Comparison of ENCODE assay signal across 12 mouse cellular contexts in the genomic region with DNA sequence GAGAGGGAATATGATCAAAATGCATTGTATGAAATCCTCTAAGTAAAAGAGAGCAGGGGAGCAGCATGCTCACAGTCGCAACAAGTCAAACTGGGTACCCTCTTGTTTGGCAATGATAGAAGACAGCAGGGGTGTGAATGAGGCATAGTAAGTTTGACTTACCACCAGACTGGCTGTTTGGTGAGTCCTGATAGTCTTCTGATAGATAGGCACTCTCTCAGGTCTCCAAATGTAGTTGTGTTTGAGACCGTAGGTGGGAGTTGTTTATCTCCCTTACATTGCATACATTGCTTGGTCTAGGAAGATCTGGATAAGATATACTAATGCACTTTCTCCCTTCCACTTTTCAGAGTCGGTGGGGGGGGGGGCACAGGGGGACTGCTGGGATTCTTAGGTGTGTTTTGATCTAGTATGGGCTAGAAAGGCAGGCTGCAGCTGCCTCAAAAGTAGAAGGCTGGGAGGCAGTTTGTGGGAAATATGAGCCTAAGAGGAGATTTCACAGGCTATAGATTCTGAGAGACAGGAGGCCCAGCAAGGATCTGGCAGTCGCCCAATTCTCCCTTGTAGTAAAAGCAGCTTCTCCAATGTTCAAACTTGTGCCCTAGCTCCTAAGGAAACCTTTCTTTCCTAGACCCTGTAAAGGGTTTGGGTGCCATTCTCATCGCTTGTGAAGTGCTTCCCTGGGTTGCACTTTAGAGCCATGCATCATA. TPM values are rescaled to one million over a fixed set of nuclear protein-coding genes. Genes with fewer than 3 reads are reported as not detected.
DNase-seq lines count a peak whose midpoint lies in the region; ATAC-seq and TF ChIP-seq lines count a peak whose summit lies in the region.
"Had no signal": no experiment of that assay in that cellular context is flagged by ENCODE, and none has a peak within 500 bp of the region (broad histone marks: within the 10 kb centered on the region; RNA-seq: fewer than 3 reads in every experiment).

No protein-coding gene starts in this region.

- H3K9me3 ChIP-seq in kidney, postnatal 0 days (replicated peaks; ENCODE audit: low read length): no peaks in the 10 kb centered on the region
- no peaks in the 10 kb centered on the region for H3K9me3 ChIP-seq in limb, embryonic 13.5 days
- no peaks in the 10 kb centered on the region for H3K9me3 ChIP-seq in hindbrain, embryonic 14.5 days (ENCODE audit: control insufficient read depth, low read length)
- H3K9me3 ChIP-seq: hindbrain, embryonic 10.5 days had no signal

- no peaks in the 10 kb centered on the region for H3K27me3 ChIP-seq in kidney, postnatal 0 days (ENCODE audit: insufficient read depth, low read length)
- no peaks in the 10 kb centered on the region for H3K27me3 ChIP-seq in limb, embryonic 13.5 days
- no peaks in the 10 kb centered on the region for H3K27me3 ChIP-seq in hindbrain, embryonic 14.5 days (ENCODE audit: control insufficient read depth, insufficient read depth, low read length)

- no peak overlapping the region for H3K4me2 ChIP-seq in kidney, postnatal 0 days (ENCODE audit: low read length)
- H3K4me2 ChIP-seq in limb, embryonic 13.5 days (replicated peaks): no peak overlapping the region
- no peak overlapping the region for H3K4me2 ChIP-seq in hindbrain, embryonic 14.5 days (replicated peaks)

- no peak overlapping the region for H3K9ac ChIP-seq in kidney, postnatal 0 days (ENCODE audit: low read depth, low read length)
- no peak overlapping the region for H3K9ac ChIP-seq in limb, embryonic 13.5 days
- H3K9ac ChIP-seq in hindbrain, embryonic 14.5 days: no peak overlapping the region

- TF ChIP-seq CTCF in kidney, postnatal 0 days (IDR thresholded peaks at IDR 0.05; ENCODE audit: low read depth): no peak

- no peak overlapping the region for H3K4me3 ChIP-seq in kidney, postnatal 0 days (replicated peaks; ENCODE audit: low read depth, low read length)
- H3K4me3 ChIP-seq in limb, embryonic 13.5 days: no peak overlapping the region
- no peak overlapping the region for H3K4me3 ChIP-seq in hindbrain, embryonic 14.5 days (replicated peaks; ENCODE audit: low read length)
- H3K4me3 ChIP-seq: hindbrain, embryonic 10.5 days had no signal

- no peak overlapping the region for H3K27ac ChIP-seq in kidney, postnatal 0 days
- H3K27ac ChIP-seq in limb, embryonic 13.5 days: peak overlapping the region; percentile 39; the same call in 1 of the 2 replicates
- no peak overlapping the region for H3K27ac ChIP-seq in hindbrain, embryonic 14.5 days
- H3K27ac ChIP-seq: hindbrain, embryonic 10.5 days had no signal

- no peaks in the 10 kb centered on the region for H3K36me3 ChIP-seq in kidney, postnatal 0 days (ENCODE audit: insufficient read depth, low read length)
- no peaks in the 10 kb centered on the region for H3K36me3 ChIP-seq in limb, embryonic 13.5 days
- H3K36me3 ChIP-seq in hindbrain, embryonic 14.5 days (replicated peaks; ENCODE audit: control insufficient read depth, insufficient read depth): no peaks in the 10 kb centered on the region
- H3K36me3 ChIP-seq: hindbrain, embryonic 10.5 days had no signal

- WGBS in kidney, postnatal 0 days: 46% methylated on average over 5 of the region's 5 CpGs
- 55% methylated on average over 5 of the region's 5 CpGs for WGBS in limb, embryonic 13.5 days
- WGBS in hindbrain, embryonic 14.5 days: 70% methylated on average over 5 of the region's 5 CpGs

- no peaks in the 10 kb centered on the region for H3K4me1 ChIP-seq in kidney, postnatal 0 days (replicated peaks; ENCODE audit: insufficient read depth, low read length)
- H3K4me1 ChIP-seq in limb, embryonic 13.5 days: no peaks in the 10 kb centered on the region
- no peaks in the 10 kb centered on the region for H3K4me1 ChIP-seq in hindbrain, embryonic 14.5 days (replicated peaks; ENCODE audit: control insufficient read depth, insufficient read depth, low read length)
- H3K4me1 ChIP-seq: hindbrain, embryonic 10.5 days had no signal

- no peak for ATAC-seq in kidney, postnatal 0 days (replicated peaks; ENCODE audit: low FRiP score, low read depth)
- peak; percentile 64; the same call in 1 of the 2 replicates for ATAC-seq in limb, embryonic 13.5 days (ENCODE audit: low FRiP score, low read depth)
- ATAC-seq in megakaryocyte-erythroid progenitor cell, adult 5-6 weeks (replicated peaks; ENCODE audit: low FRiP score, low TSS enrichment, poor library complexity, severe bottlenecking): peak; percentile 87
- ATAC-seq in hindbrain, embryonic 14.5 days (ENCODE audit: low FRiP score): no peak

- DNase-seq in kidney, postnatal 0 days (ENCODE audit: low spot score): peak; percentile 51
- DNase-seq in kidney, adult 8-10 months: no peak
- DNase-seq in testis, postnatal 10 days (ENCODE audit: low spot score): peak; percentile 44
- no peak for DNase-seq in testis, postnatal 14 days (ENCODE audit: low spot score)
- no peak for DNase-seq in yolk sac, embryonic 10.5 days (ENCODE audit: low spot score)
- no peak for DNase-seq in hindbrain, embryonic 14.5 days (ENCODE audit: low spot score)
- DNase-seq: cerebellum, postnatal 25 days; lung, postnatal 14 days; spleen, adult 18-20 months had no signal

RNA-seq across cellular contexts. Expression of a gene that starts 7.0 kb away (rescaled TPM):
- polyA plus RNA-seq in kidney, postnatal 0 days (2015; fragmentation: Nextera tagmentation; extraction: Ambion mirVana): 92.6 and 97.2 TPM in 2 replicates
- polyA plus RNA-seq in limb, embryonic 13.5 days (2015; fragmentation: Nextera tagmentation; extraction: Ambion mirVana): 102 and 108 TPM in 2 replicates
- 78.4 and 79.6 TPM in 2 replicates for total RNA-seq in megakaryocyte-erythroid progenitor cell, adult 5-6 weeks (2014; fragmentation: Nextera tagmentation)
- 32.9 and 44.9 TPM in 2 replicates for total RNA-seq in megakaryocyte-erythroid progenitor cell, adult 5-6 weeks (2017)
- polyA plus RNA-seq in hindbrain, embryonic 14.5 days (2014; fragmentation: Nextera tagmentation; extraction: Ambion mirVana): 181 and 204 TPM in 2 replicates

RNA-seq across cellular contexts. Expression of a gene that starts 17.3 kb away (rescaled TPM):
- polyA plus RNA-seq in kidney, postnatal 0 days (2015; fragmentation: Nextera tagmentation; extraction: Ambion mirVana): 25.3 and 25.5 TPM in 2 replicates
- polyA plus RNA-seq in limb, embryonic 13.5 days (2015; fragmentation: Nextera tagmentation; extraction: Ambion mirVana): 32.0 and 36.3 TPM in 2 replicates
- 33.4 and 37.3 TPM in 2 replicates for total RNA-seq in megakaryocyte-erythroid progenitor cell, adult 5-6 weeks (2014; fragmentation: Nextera tagmentation)
- total RNA-seq in megakaryocyte-erythroid progenitor cell, adult 5-6 weeks (2017): 72.7 and 79.1 TPM in 2 replicates
- polyA plus RNA-seq in hindbrain, embryonic 14.5 days (2014; fragmentation: Nextera tagmentation; extraction: Ambion mirVana): 25.1 and 25.4 TPM in 2 replicates

RNA-seq across cellular contexts. Expression of a gene that starts 41.6 kb away (rescaled TPM):
- 53.7 and 57.0 TPM in 2 replicates for polyA plus RNA-seq in kidney, postnatal 0 days (2015; fragmentation: Nextera tagmentation; extraction: Ambion mirVana)
- polyA plus RNA-seq in limb, embryonic 13.5 days (2015; fragmentation: Nextera tagmentation; extraction: Ambion mirVana): 26.8 and 27.3 TPM in 2 replicates
- total RNA-seq in megakaryocyte-erythroid progenitor cell, adult 5-6 weeks (2014; fragmentation: Nextera tagmentation): 6.7 and 15.0 TPM in 2 replicates
- total RNA-seq in megakaryocyte-erythroid progenitor cell, adult 5-6 weeks (2017): 26.8 and 32.2 TPM in 2 replicates
- polyA plus RNA-seq in hindbrain, embryonic 14.5 days (2014; fragmentation: Nextera tagmentation; extraction: Ambion mirVana): 31.6 and 35.3 TPM in 2 replicates

Comparison
In these comparisons a context has a peak if more than half of its experiments do, and no peak if none do; other contexts are left out.
1. DNase-seq: peak in kidney, postnatal 0 days (single experiment) and testis, postnatal 10 days (single experiment); none in kidney, adult 8-10 months (0 of 2), testis, postnatal 14 days (single experiment), yolk sac, embryonic 10.5 days (single experiment) and hindbrain, embryonic 14.5 days (single experiment).
2. ATAC-seq: peak in limb, embryonic 13.5 days (single experiment) and megakaryocyte-erythroid progenitor cell, adult 5-6 weeks (single experiment); none in kidney, postnatal 0 days (single experiment) and hindbrain, embryonic 14.5 days (single experiment).